Mouse (Mus musculus) lung, postnatal 4 days (tissue): ENCODE data around the gene Gm10037.

Source experiments
- DNase-seq, 2 experiments: peaks; one replicate each; pipeline ENCODE4 v3.0.0; 2021

Gene Gm10037

GRCm38 (mm10) chr13:67876699-67877254 lies 45.9 kb downstream of the Gm10037 start:
- DNase-seq, result no peak

- no peak for DNase-seq
Observed at GRCm38 (mm10) chr13:67883966-67884365, 53.1 kb downstream of the Gm10037 start.
